Mouse (Mus musculus) neural tube, embryonic 15.5 days (tissue): ENCODE measurements around the gene Gm38655. TPM values are rescaled to one million over a fixed set of nuclear protein-coding genes. Genes with fewer than 3 reads are reported as not detected.
"Not testable (repeated sequence)": the region's sequence is repeated elsewhere in the genome, so short reads cannot be mapped to it uniquely, and the experiment has no call there.

Experiments
- ATAC-seq: fragments of 200-750 bp; cut with Nextera tagmentation; 2 replicates; pipeline ENCODE4 v1.8.0; 2017; ENCODE audit warnings: mild to moderate bottlenecking, moderate TSS enrichment, moderate library complexity; ENCODE audit not compliant: low FRiP score
- H3K27ac ChIP-seq: fragments of 300-500 bp; sonication (generic); replicated peaks from 2 replicates; pipeline ENCODE4 v1.5.1; 2015; ENCODE audit warnings: mild to moderate bottlenecking, inconsistent platforms
- H3K27me3 ChIP-seq: fragments of 300-500 bp; sonication (generic); replicated peaks from 2 replicates; pipeline ENCODE4 v1.6.1; 2015; ENCODE audit warnings: inconsistent platforms
- H3K36me3 ChIP-seq: fragments of 300-500 bp; sonication (generic); 2 replicates; pipeline ENCODE4 v1.6.1; 2015; ENCODE audit warnings: inconsistent platforms
- H3K4me1 ChIP-seq: fragments of 300-500 bp; sonication (generic); 2 replicates; pipeline ENCODE4 v1.6.1; 2015; ENCODE audit warnings: inconsistent platforms
- H3K4me2 ChIP-seq: fragments of 300-500 bp; sonication (generic); 2 replicates; pipeline ENCODE4 v1.6.1; 2015; ENCODE audit warnings: inconsistent platforms, mild to moderate bottlenecking, moderate library complexity
- H3K4me3 ChIP-seq: fragments of 300-500 bp; sonication (generic); replicated peaks from 2 replicates; pipeline ENCODE4 v1.5.1; 2015; ENCODE audit warnings: mild to moderate bottlenecking, inconsistent platforms
- H3K9ac ChIP-seq: fragments of 300-500 bp; sonication (generic); replicated peaks from 2 replicates; pipeline ENCODE4 v1.6.1; 2015; ENCODE audit warnings: mild to moderate bottlenecking, inconsistent platforms
- H3K9me3 ChIP-seq: fragments of 300-500 bp; sonication (generic); replicated peaks from 2 replicates; pipeline ENCODE4 v1.6.1; 2016; ENCODE audit warnings: inconsistent platforms
- WGBS: fragments of 180-500 bp; shearing (Covaris S2); methylation state at CpG from one replicate; pipeline ENCODE4 v1.1.7; 2015; ENCODE audit warnings: mixed read lengths; 5-methylcytosine and 5-hydroxymethylcytosine counted together
- polyA plus RNA-seq: library from polyadenylated mRNA; unstranded; fragments of >200 nt; fragmentation: Nextera tagmentation; extraction: Ambion mirVana; gene quantifications from 2 replicates; pipeline ENCODE4 v1.2.1, GENCODE M21; 2015

Gene Gm38655
- polyA plus RNA-seq: not detected in 2 replicates

DNA sequence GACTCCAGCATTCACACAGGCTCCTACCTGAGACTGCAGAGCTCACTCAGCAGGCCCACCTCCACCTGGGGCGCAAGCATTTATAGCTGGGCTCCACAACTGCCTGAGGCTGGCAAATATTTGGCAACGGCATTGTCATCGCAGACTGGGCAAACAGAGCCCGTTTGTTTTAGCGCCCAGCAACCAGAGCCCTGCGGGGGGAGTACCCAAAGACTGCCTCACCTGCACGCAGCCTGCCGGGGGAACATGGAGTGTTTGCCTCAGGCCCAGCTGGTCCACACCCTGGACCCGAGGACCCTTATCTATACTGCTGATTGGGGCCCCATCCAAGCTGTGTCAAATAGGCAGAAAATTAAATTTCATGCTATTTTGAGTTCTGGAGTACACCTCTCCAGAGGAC lies at the start of gene Gm38655:
Gene Gm38655, minus strand, starts transcription at position 61 of the 400 bp plus-strand sequence.
- no peaks in the 10 kb centered on the region for H3K4me1 ChIP-seq
- no peak within 1 kb of the TSS for H3K27ac ChIP-seq
- H3K4me3 ChIP-seq: no peak within 1 kb of the TSS
- no peak within 1 kb of the TSS for H3K9ac ChIP-seq
- no peak within 1 kb of the TSS for H3K4me2 ChIP-seq
- H3K36me3 ChIP-seq: no peaks in the 10 kb centered on the region
- WGBS: 58% methylated on average over 9 of the region's 9 CpGs
- no peaks in the 10 kb centered on the region for H3K9me3 ChIP-seq
- ATAC-seq: no peak
- peaks cover 6% of the 10 kb centered on the region; the same call in 1 of the 2 replicates for H3K27me3 ChIP-seq

DNA sequence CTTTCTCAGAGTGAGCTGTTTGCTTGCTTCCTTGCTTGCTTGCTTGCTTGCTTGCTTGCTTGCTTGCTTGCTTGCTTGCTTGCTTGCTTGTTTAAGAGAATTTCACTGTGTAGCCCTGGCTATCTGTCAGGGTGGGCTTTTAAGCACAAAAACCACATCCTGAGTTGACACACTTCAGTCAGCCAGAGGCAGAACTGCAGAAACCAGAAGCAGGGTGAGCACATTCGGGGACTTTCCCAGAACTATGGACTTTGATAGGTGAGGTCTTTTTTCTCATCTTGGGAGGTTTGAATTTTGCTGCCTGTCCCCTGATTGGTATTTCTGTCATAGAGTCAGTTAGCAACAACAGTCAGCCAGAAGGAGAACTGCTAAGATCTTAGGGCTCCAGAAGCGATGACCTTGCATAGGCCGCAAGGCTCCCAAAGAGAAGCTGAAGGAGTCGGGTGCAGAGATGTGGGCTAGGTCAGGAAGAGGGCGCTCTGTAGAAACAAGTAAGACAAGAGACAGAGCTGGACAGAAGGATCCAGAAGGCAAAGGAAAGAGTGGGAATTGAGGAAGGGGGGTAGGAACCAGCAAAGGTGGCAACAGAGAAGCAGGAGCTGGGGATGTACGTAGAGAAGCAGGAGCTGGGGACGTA lies 49.4 kb upstream of the Gm38655 start:
- ATAC-seq: no peak
- Histone ChIP-seq H3K27ac (no peak overlapping the region), H3K4me1 (peaks cover 28% of the 10 kb centered on the region), H3K4me3 (no peak overlapping the region), H3K36me3 (peaks cover 29% of the 10 kb centered on the region), H3K27me3 (no peaks in the 10 kb centered on the region), H3K9me3 (no peaks in the 10 kb centered on the region), H3K4me2 (no peak overlapping the region), H3K9ac (no peak overlapping the region)
- 88% methylated on average over 7 of the region's 7 CpGs for WGBS

DNA sequence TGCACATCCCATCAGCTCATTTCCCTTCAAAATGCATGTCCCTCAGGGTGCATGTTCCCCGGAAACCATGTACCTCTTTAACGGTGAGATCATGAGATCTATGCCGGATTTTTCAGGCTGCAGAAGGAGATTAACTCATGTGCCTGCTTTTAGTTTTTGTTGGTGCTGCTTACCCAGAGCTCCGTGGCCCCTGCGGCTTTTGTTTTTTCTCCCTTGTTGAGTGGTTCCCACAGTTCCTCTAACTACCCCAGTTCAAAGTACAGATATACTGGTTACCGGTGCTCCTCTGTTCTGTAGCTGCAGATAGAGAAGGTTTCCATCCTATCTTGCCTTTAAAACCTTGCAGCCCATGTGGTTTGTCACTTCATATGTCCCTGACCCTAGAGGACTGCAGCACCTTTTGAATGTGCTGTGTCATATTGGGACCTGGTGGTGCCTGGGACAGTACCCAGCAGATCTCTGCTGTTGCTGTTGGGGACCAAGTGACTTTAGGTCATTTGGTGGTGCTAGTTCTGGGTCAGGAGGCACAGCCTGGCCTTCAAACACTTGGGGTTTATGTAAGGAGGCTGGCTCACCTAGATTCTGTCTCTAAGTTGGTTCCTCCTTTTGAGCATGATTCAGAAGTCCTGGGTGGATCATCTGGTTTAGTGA lies 47.8 kb upstream of the Gm38655 start:
- 0 out of 2 replicates have a peak overlapping the region, but pooled peaks have one; percentile 18 for H3K27ac ChIP-seq
- peaks cover 28% of the 10 kb centered on the region for H3K4me1 ChIP-seq
- 55% methylated on average over 6 of the region's 6 CpGs for WGBS
- peak overlapping the region; percentile 41 for H3K4me3 ChIP-seq
- peak overlapping the region; percentile 26 for H3K9ac ChIP-seq
- no peaks in the 10 kb centered on the region for H3K9me3 ChIP-seq
- peaks cover 34% of the 10 kb centered on the region for H3K36me3 ChIP-seq
- no peaks in the 10 kb centered on the region for H3K27me3 ChIP-seq
- peak; percentile 1; the same call in 1 of the 2 replicates for ATAC-seq
- H3K4me2 ChIP-seq: peak overlapping the region; percentile 72

DNA sequence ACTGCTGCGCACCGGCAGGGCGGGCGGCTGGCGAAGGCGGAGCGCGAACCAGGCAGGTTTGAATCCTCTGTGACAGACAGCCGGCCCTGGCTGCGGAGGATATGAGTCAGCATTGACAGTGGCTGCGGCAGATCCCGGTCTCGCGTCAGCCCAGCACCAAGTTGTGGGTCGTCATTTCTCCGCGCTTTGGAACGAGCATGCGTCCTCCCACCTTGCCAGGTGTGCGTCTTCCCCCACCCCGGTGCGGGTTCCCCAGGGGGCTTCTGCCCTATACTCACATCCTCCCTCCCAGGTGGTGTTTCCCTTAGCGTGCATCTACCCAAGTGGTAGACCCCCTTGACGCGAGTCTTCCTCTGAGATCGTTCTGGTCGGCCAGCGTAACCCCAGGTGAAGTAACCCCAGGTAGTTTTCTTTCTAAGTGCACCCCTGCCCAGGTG lies 47.3 kb upstream of the Gm38655 start:
- peaks cover 37% of the 10 kb centered on the region for H3K36me3 ChIP-seq
- peaks cover 28% of the 10 kb centered on the region for H3K4me1 ChIP-seq
- WGBS: 15% methylated on average over 17 of the region's 28 CpGs
- peak overlapping the region; percentile 41 for H3K4me3 ChIP-seq
- H3K9ac ChIP-seq: peak overlapping the region; percentile 26
- 0 out of 2 replicates have a peak overlapping the region, but pooled peaks have one; percentile 18 for H3K27ac ChIP-seq
- peak; percentile 89 for ATAC-seq
- not testable (repeated sequence) for H3K9me3 ChIP-seq, H3K27me3 ChIP-seq
- H3K4me2 ChIP-seq: peak overlapping the region; percentile 72

GRCm38 (mm10) chr17:25221821-25222503 lies 46.7 kb upstream of the Gm38655 start:
- Histone ChIP-seq H3K9ac (peak overlapping the region; percentile 51), H3K27ac (peak overlapping the region; percentile 72), H3K4me2 (peak overlapping the region; percentile 72), H3K4me3 (peak overlapping the region; percentile 41), H3K27me3 (no peaks in the 10 kb centered on the region), H3K36me3 (peaks cover 40% of the 10 kb centered on the region), H3K9me3 (no peaks in the 10 kb centered on the region), H3K4me1 (peaks cover 28% of the 10 kb centered on the region)
- ATAC-seq: peak; percentile 88
- WGBS: 2% methylated on average over 19 of the region's 30 CpGs

- Histone ChIP-seq H3K4me2 (no peak overlapping the region), H3K4me3 (no peak overlapping the region), H3K36me3 (peaks cover 41% of the 10 kb centered on the region), H3K9me3 (no peaks in the 10 kb centered on the region), H3K27me3 (no peaks in the 10 kb centered on the region), H3K4me1 (peaks cover 28% of the 10 kb centered on the region), H3K27ac (no peak overlapping the region), H3K9ac (no peak overlapping the region)
- 77% methylated on average over 1 of the region's 1 CpGs for WGBS
- no peak for ATAC-seq
These were observed 45.5 kb upstream of the Gm38655 start for GRCm38 (mm10) chr17:25220746-25221145.

DNA sequence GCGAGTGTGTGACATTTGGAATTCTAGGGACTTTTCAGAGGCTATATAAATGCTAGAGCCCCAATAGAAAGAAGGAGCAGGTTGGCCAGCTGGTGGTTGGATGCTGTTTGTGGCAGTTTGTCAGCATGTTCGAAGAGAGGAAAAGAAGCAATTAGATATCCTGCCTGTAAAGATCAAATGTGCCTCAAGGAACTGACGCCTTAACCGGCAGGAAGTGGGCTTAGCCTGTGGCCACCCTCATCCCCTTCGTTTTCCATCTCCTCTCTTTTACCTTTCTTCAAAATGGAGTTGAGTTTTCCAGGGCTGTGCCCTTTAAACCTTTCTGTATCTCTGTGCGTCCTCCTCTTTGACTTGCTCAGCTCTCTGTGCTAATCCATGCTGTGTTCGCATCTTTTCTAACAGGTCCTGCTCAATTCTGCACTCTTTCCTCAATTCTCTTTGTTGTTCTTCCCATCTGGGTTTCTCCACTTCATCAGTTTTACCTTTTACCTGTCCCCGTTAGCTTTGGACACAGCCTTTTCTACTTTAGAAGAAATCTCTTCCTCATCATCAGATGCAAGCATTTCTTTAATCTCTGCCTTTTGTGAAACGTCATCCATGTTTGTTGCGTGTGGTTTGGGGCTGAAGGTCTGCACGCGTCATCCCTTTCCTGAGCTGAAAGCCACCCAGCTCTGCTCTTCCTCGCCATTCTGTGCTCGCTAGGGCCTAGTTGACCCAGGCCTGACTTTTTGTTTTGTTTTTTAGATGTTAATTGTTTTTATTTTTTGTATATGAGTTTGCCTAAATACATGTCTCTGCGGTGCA lies 44.4 kb upstream of the Gm38655 start:
- Histone ChIP-seq H3K36me3 (peaks cover 50% of the 10 kb centered on the region), H3K9me3 (no peaks in the 10 kb centered on the region), H3K27me3 (no peaks in the 10 kb centered on the region), H3K9ac (no peak overlapping the region), H3K27ac (no peak overlapping the region), H3K4me2 (no peak overlapping the region), H3K4me3 (no peak overlapping the region), H3K4me1 (peaks cover 28% of the 10 kb centered on the region)
- no peak for ATAC-seq
- WGBS: 94% methylated on average over 15 of the region's 15 CpGs

- peaks cover 28% of the 10 kb centered on the region for H3K4me1 ChIP-seq
- H3K27ac ChIP-seq: no peak overlapping the region
- 91% methylated on average over 9 of the region's 9 CpGs for WGBS
- no peak overlapping the region for H3K4me3 ChIP-seq
- no peak for ATAC-seq
- H3K4me2 ChIP-seq: no peak overlapping the region
- no peaks in the 10 kb centered on the region for H3K27me3 ChIP-seq
- H3K9ac ChIP-seq: no peak overlapping the region
- no peaks in the 10 kb centered on the region for H3K9me3 ChIP-seq
- peaks cover 57% of the 10 kb centered on the region for H3K36me3 ChIP-seq
These were observed 43.7 kb upstream of the Gm38655 start for GRCm38 (mm10) chr17:25218967-25219366.

GRCm38 (mm10) chr17:25215431-25215830 lies 40.2 kb upstream of the Gm38655 start:
- Histone ChIP-seq H3K9me3 (no peaks in the 10 kb centered on the region), H3K36me3 (peaks cover 82% of the 10 kb centered on the region), H3K4me3 (no peak overlapping the region), H3K4me2 (no peak overlapping the region), H3K9ac (no peak overlapping the region), H3K27me3 (no peaks in the 10 kb centered on the region), H3K4me1 (peaks cover under 1% of the 10 kb centered on the region; the same call in 1 of the 2 replicates), H3K27ac (no peak overlapping the region)
- 89% methylated on average over 3 of the region's 3 CpGs for WGBS
- no peak for ATAC-seq

DNA sequence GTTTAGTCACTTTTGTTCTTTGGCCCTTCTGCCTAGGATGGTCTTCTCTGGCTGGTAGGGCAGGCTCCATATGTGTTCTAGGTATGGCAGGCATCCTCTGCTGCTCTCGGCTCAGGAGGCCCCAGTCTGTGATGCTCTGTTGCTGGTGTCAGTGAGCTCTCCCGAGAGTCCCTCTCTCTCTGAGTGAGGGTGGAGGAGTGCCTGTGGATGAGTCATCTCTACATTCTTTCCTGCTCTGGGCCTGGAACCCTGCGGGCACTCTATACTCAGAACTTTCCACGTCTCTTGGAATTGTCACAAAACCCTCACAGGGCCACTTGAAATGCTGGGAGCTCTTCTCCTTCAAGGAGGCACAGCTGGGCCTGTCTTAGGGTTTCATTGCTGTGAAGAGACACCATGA lies 36.4 kb upstream of the Gm38655 start:
- no peak for ATAC-seq
- 89% methylated on average over 4 of the region's 4 CpGs for WGBS
- no peaks in the 10 kb centered on the region for H3K27me3 ChIP-seq

More for the DNA sequence above, 36.4 kb upstream of the Gm38655 start:
- H3K4me1 ChIP-seq: no peaks in the 10 kb centered on the region
- H3K36me3 ChIP-seq: peaks cover 87% of the 10 kb centered on the region
- no peaks in the 10 kb centered on the region for H3K9me3 ChIP-seq
- no peak overlapping the region for H3K9ac ChIP-seq
- no peak overlapping the region for H3K4me3 ChIP-seq
- no peak overlapping the region for H3K27ac ChIP-seq
- no peak overlapping the region for H3K4me2 ChIP-seq
